Mouse (Mus musculus) midbrain, embryonic 11.5 days (tissue): ENCODE data around the gene Prl6a1. TPM values are rescaled to one million over a fixed set of nuclear protein-coding genes. Genes with fewer than 3 reads are reported as not detected.

Experiments used
- ATAC-seq: fragments of 200-750 bp; cut with Nextera tagmentation; 2 replicates; pipeline ENCODE4 v1.8.0; 2017; ENCODE audit warnings: moderate TSS enrichment, moderate library complexity; ENCODE audit not compliant: low FRiP score
- DNase-seq: peaks from one replicate; pipeline ENCODE4 v3.0.0; 2015; ENCODE audit warnings: low spot score; ENCODE audit errors: missing footprints
- H3K27ac ChIP-seq: fragments of 300-500 bp; sonication (generic); 2 replicates; pipeline ENCODE4 v1.5.1; 2014; ENCODE audit warnings: low read depth, low read length
- H3K27me3 ChIP-seq: fragments of 300-500 bp; sonication (generic); 2 replicates; pipeline ENCODE4 v1.6.1; 2014; ENCODE audit warnings: mild to moderate bottlenecking, low read length, moderate library complexity, mixed read lengths; ENCODE audit not compliant: control insufficient read depth, insufficient read depth
- H3K36me3 ChIP-seq: fragments of 300-500 bp; sonication (generic); 2 replicates; pipeline ENCODE4 v1.6.1; 2014; ENCODE audit warnings: mild to moderate bottlenecking, low read length, moderate library complexity, mixed read lengths; ENCODE audit not compliant: control insufficient read depth, insufficient read depth
- H3K4me1 ChIP-seq: fragments of 300-500 bp; sonication (generic); 2 replicates; pipeline ENCODE4 v1.6.1; 2014; ENCODE audit warnings: low read length; ENCODE audit not compliant: control insufficient read depth, insufficient read depth
- H3K4me2 ChIP-seq: fragments of 300-500 bp; sonication (generic); 2 replicates; pipeline ENCODE4 v1.6.1; 2014; ENCODE audit warnings: mild to moderate bottlenecking, moderate library complexity
- H3K4me3 ChIP-seq: fragments of 300-500 bp; sonication (generic); 2 replicates; pipeline ENCODE4 v1.5.1; 2014; ENCODE audit warnings: low read depth, low read length
- H3K9ac ChIP-seq: fragments of 300-500 bp; sonication (generic); 2 replicates; pipeline ENCODE4 v1.6.1; 2014; ENCODE audit warnings: low read length
- H3K9me3 ChIP-seq: fragments of 300-500 bp; sonication (generic); 2 replicates; pipeline ENCODE4 v1.6.1; 2016; ENCODE audit warnings: low read length; ENCODE audit not compliant: control insufficient read depth
- WGBS: fragments of 180-500 bp; shearing (Covaris S2); extraction: QIAGEN DNeasy Blood & Tissue Kit; methylation state at CpG from one replicate; pipeline ENCODE4 v1.1.7; 2014; 5-methylcytosine and 5-hydroxymethylcytosine counted together
- polyA plus RNA-seq: library from polyadenylated mRNA; unstranded; fragments of >200 nt; fragmentation: Nextera tagmentation; extraction: Ambion mirVana; gene quantifications from 2 replicates; pipeline ENCODE4 v1.2.1, GENCODE M21; 2014

Prl6a1 gene
- polyA plus RNA-seq: not detected in 2 replicates

DNA sequence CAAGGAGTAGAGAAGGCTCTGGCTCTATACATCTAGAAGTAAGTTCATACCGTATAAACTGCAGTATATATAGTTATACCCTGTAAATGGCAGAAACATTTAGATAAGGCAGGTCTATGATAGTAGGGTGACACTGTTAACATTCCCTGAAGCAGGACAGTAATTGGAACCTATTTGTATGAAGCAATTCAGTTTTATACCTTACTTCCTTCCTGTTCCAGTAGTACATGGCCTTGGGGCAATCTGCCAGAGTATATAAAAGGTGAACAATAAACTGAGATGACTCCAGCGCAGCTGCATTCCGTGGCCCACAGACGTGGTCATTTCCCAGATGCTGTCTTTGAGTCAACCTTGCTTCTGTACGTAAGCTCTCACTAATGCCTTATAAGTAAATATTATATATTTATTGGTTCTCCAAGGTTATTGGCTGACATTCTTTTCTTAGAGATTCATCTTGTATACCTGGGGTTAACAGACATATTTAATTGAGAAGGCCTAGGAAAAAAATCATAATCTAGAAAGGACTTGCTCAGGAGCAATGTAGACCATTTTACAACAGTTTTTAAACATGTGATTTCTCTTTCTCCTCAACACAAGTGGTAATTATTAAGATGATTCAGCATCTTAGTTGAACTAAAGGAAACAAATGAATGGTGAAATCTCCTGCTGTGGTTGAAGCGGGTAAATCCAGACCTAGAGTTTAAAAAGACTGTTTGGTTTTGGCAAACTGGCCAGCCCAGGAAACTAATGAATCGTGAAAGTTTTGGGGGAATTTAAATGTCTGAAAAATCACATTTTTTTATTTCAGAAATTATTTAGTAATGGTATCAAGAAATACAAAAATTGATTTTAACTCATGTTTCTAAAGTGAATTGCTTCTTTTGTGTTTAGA lies at the start of gene Prl6a1:
Gene Prl6a1 (plus strand): TSS at position 294 of the 892 bp plus-strand sequence.
- H3K4me1 ChIP-seq: no peaks in the 10 kb centered on the region
- no peaks in the 10 kb centered on the region for H3K27me3 ChIP-seq
- H3K9me3 ChIP-seq: no peaks in the 10 kb centered on the region
- DNase-seq (no peak), ATAC-seq (no peak)
- 89% methylated on average over 7 of the region's 7 CpGs for WGBS
- no peak within 1 kb of the TSS for H3K4me2 ChIP-seq
- H3K4me3 ChIP-seq: no peak within 1 kb of the TSS
- no peak within 1 kb of the TSS for H3K27ac ChIP-seq
- H3K36me3 ChIP-seq: no peaks in the 10 kb centered on the region
- H3K9ac ChIP-seq: no peak within 1 kb of the TSS

DNA sequence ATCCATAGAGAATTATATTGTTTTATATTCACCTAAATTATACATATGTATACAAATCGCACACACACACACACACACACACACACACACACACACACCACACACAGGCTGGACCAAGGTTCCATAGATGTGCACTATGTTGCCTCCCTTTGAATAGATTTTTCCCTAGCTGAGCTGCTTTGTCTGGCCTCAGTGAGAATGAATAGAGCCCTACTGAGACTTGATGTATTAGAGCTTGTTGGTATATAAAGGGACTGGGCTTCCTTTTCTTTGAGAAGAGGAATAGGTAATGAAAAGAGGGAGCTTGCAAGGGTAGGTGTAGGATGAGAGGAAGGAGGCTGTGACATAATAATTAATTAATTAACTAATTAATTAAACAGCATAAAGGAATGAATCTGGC lies 22.6 kb downstream of the Prl6a1 start:
- Histone ChIP-seq H3K27me3 (no peaks in the 10 kb centered on the region), H3K27ac (no peak overlapping the region), H3K9me3 (no peaks in the 10 kb centered on the region), H3K4me2 (no peak overlapping the region), H3K4me1 (no peaks in the 10 kb centered on the region), H3K9ac (no peak overlapping the region), H3K36me3 (no peaks in the 10 kb centered on the region), H3K4me3 (no peak overlapping the region)
- 50% methylated on average over 1 of the region's 1 CpGs for WGBS
- DNase-seq (peak; percentile 81), ATAC-seq (peak; percentile 80)

DNA sequence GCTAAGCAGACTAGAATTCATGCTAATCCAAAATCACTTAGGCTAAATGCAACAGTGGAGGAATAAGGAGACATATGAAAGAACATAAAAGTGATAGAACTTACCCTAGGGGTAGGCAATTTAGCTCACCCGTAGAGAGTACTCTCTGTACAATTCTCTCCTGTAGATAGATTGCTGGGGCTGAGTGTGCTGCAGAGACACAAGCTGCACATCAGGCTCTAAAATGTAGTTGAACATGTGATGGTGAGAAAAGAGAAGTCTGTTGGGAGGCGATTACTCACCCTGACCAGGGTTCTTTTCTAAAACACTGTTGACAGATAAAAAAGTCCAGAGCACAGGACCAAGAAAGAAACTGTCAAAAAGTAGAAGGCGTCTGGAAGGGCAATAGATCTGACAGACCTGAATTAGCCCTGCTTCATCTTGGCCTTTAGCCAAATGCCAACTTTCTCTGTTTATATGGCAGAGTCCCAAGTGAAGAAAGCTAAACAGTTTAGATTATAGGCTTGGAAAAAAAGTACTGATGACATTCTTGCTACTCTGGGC lies 30.4 kb downstream of the Prl6a1 start:
- 84% methylated on average over 3 of the region's 3 CpGs for WGBS
- H3K9ac ChIP-seq: no peak overlapping the region
- DNase-seq (no peak), ATAC-seq (no peak)
- H3K27ac ChIP-seq: no peak overlapping the region
- no peak overlapping the region for H3K4me3 ChIP-seq
- H3K9me3 ChIP-seq: no peaks in the 10 kb centered on the region
- no peaks in the 10 kb centered on the region for H3K4me1 ChIP-seq
- no peaks in the 10 kb centered on the region for H3K27me3 ChIP-seq
- no peaks in the 10 kb centered on the region for H3K36me3 ChIP-seq
- H3K4me2 ChIP-seq: no peak overlapping the region

GRCm38 (mm10) chr13:27345373-27345772 lies 32.9 kb downstream of the Prl6a1 start, which contains the start of gene Prl8a2:
Prl8a2 (plus strand) TSS chr13:27345673.
- 83% methylated on average over 2 of the region's 2 CpGs for WGBS
- DNase-seq (no peak), ATAC-seq (no peak)
- Histone ChIP-seq H3K4me2 (no peak within 1 kb of the TSS), H3K4me1 (no peaks in the 10 kb centered on the region), H3K9me3 (no peaks in the 10 kb centered on the region), H3K9ac (no peak within 1 kb of the TSS), H3K27ac (no peak within 1 kb of the TSS), H3K36me3 (no peaks in the 10 kb centered on the region), H3K4me3 (no peak within 1 kb of the TSS), H3K27me3 (no peaks in the 10 kb centered on the region)

Other genes with a start within 250 kb of the Prl6a1 start
- gene Prl3d1, start 218.4 kb upstream of the Prl6a1 start, polyA plus RNA-seq: not detected in 2 replicates
- not detected in 2 replicates for gene Prl3d2, start 190.9 kb upstream of the Prl6a1 start, polyA plus RNA-seq
- gene Prl3d3, start 155.8 kb upstream of the Prl6a1 start, polyA plus RNA-seq: not detected in 2 replicates
- gene Prl3c1, start 116.0 kb upstream of the Prl6a1 start, polyA plus RNA-seq: not detected in 2 replicates
- gene Prl3b1, start 70.8 kb upstream of the Prl6a1 start, polyA plus RNA-seq: 0.26 and 1.2 TPM in 2 replicates
- gene Prl3a1, start 53.2 kb upstream of the Prl6a1 start, polyA plus RNA-seq: not detected in 2 replicates
- not detected in 2 replicates for gene Prl8a2, start 33.0 kb downstream of the Prl6a1 start, polyA plus RNA-seq
- gene Prl2b1, start 78.2 kb downstream of the Prl6a1 start, polyA plus RNA-seq: not detected in 2 replicates
- 0.31 TPM in 1 of 2 replicates, not detected in the other for gene Prl8a6, start 126.1 kb downstream of the Prl6a1 start, polyA plus RNA-seq
- gene Prl8a8, start 200.6 kb downstream of the Prl6a1 start, polyA plus RNA-seq: not detected in 2 replicates